Mouse (Mus musculus) neural tube, embryonic 14.5 days (tissue): ENCODE data around the gene Gm28048. TPM values are rescaled to one million over a fixed set of nuclear protein-coding genes. Genes with fewer than 3 reads are reported as not detected.
A peak's percentile ranks its signal among the peaks of the same experiment; 100 is the strongest.

ENCODE experiments used
- ATAC-seq: fragments of 200-750 bp; cut with Nextera tagmentation; 2 replicates; pipeline ENCODE4 v1.8.0; 2017; ENCODE audit warnings: low read depth, mild to moderate bottlenecking, moderate TSS enrichment, moderate library complexity
- H3K27ac ChIP-seq: fragments of 300-500 bp; sonication (generic); 2 replicates; pipeline ENCODE4 v1.5.1; 2014; ENCODE audit warnings: low read depth, mild to moderate bottlenecking, control low read depth, low read length, moderate library complexity, mixed read lengths
- H3K27me3 ChIP-seq: fragments of 300-500 bp; sonication (generic); 2 replicates; pipeline ENCODE4 v1.6.1; 2014; ENCODE audit warnings: low read length; ENCODE audit not compliant: control insufficient read depth, insufficient read depth
- H3K36me3 ChIP-seq: fragments of 300-500 bp; sonication (generic); 2 replicates; pipeline ENCODE4 v1.6.1; 2014; ENCODE audit warnings: low read length, mixed read lengths; ENCODE audit not compliant: control insufficient read depth, insufficient read depth
- H3K4me1 ChIP-seq: fragments of 300-500 bp; sonication (generic); 2 replicates; pipeline ENCODE4 v1.6.1; 2014; ENCODE audit warnings: low read length; ENCODE audit not compliant: control insufficient read depth, insufficient read depth
- H3K4me2 ChIP-seq: fragments of 300-500 bp; sonication (generic); 2 replicates; pipeline ENCODE4 v1.6.1; 2014; ENCODE audit warnings: mild to moderate bottlenecking, low read depth, low read length, control low read depth
- H3K4me3 ChIP-seq: fragments of 300-500 bp; sonication (generic); 2 replicates; pipeline ENCODE4 v1.5.1; 2014; ENCODE audit warnings: low read depth, low read length, control low read depth, mixed read lengths
- H3K9ac ChIP-seq: fragments of 300-500 bp; sonication (generic); replicated peaks from 2 replicates; pipeline ENCODE4 v1.6.1; 2014; ENCODE audit warnings: low read depth, mild to moderate bottlenecking, control low read depth, low read length, mixed read lengths
- H3K9me3 ChIP-seq: fragments of 300-500 bp; sonication (generic); 2 replicates; pipeline ENCODE4 v1.6.1; 2016; ENCODE audit warnings: low read length; ENCODE audit not compliant: control insufficient read depth
- WGBS: fragments of 180-500 bp; shearing (Covaris S2); extraction: QIAGEN DNeasy Blood & Tissue Kit; methylation state at CpG from one replicate; pipeline ENCODE4 v1.1.7; 2014; 5-methylcytosine and 5-hydroxymethylcytosine counted together
- polyA plus RNA-seq: library from polyadenylated mRNA; unstranded; fragments of >200 nt; fragmentation: Nextera tagmentation; extraction: Ambion mirVana; gene quantifications from 2 replicates; pipeline ENCODE4 v1.2.1, GENCODE M21; 2014

Gm28048 gene
- polyA plus RNA-seq, 1 experiment from 2014 or later, result 1.7 TPM

- Histone ChIP-seq H3K27ac (no peak overlapping the region), H3K4me3 (no peak overlapping the region), H3K36me3 (no peaks in the 10 kb centered on the region), H3K9ac (no peak overlapping the region), H3K27me3 (no peaks in the 10 kb centered on the region), H3K4me1 (peaks cover 2% of the 10 kb centered on the region), H3K4me2 (no peak overlapping the region), H3K9me3 (no peaks in the 10 kb centered on the region)
- no peak for ATAC-seq
- WGBS, result 71% methylated on average over 3 of the region's 3 CpGs
These were observed 101.3 kb downstream of the Gm28048 start for GRCm38 (mm10) chr11:22880383-22881172.

GRCm38 (mm10) chr11:22879645-22880044 lies 102.2 kb downstream of the Gm28048 start:
- 92% methylated on average over 4 of the region's 4 CpGs for WGBS
- Histone ChIP-seq H3K4me2 (no peak overlapping the region), H3K9ac (no peak overlapping the region), H3K4me1 (peaks cover 10% of the 10 kb centered on the region), H3K9me3 (no peaks in the 10 kb centered on the region), H3K36me3 (no peaks in the 10 kb centered on the region), H3K4me3 (no peak overlapping the region), H3K27ac (no peak overlapping the region), H3K27me3 (no peaks in the 10 kb centered on the region)
- no peak for ATAC-seq

GRCm38 (mm10) chr11:22876680-22877330 lies 105.1 kb downstream of the Gm28048 start:
- ATAC-seq, result no peak
- 92% methylated on average over 3 of the region's 3 CpGs for WGBS
- Histone ChIP-seq H3K9me3 (no peaks in the 10 kb centered on the region), H3K36me3 (no peaks in the 10 kb centered on the region), H3K9ac (no peak overlapping the region), H3K4me2 (no peak overlapping the region), H3K4me1 (peaks cover 10% of the 10 kb centered on the region), H3K27ac (no peak overlapping the region), H3K4me3 (no peak overlapping the region), H3K27me3 (no peaks in the 10 kb centered on the region)

- Histone ChIP-seq H3K27ac (peak overlapping the region; percentile 64), H3K9me3 (no peaks in the 10 kb centered on the region), H3K4me3 (no peak overlapping the region), H3K27me3 (no peaks in the 10 kb centered on the region), H3K9ac (no peak overlapping the region), H3K4me1 (peaks cover 10% of the 10 kb centered on the region), H3K36me3 (no peaks in the 10 kb centered on the region), H3K4me2 (no peak overlapping the region)
- ATAC-seq, result peak; percentile 76
- WGBS, result 47% methylated on average over 4 of the region's 4 CpGs
These were observed 106.6 kb downstream of the Gm28048 start for GRCm38 (mm10) chr11:22875279-22875678.

GRCm38 (mm10) chr11:22874747-22875146 lies 107.1 kb downstream of the Gm28048 start:
- H3K4me1 ChIP-seq, result peaks cover 10% of the 10 kb centered on the region
- H3K9ac ChIP-seq, result no peak overlapping the region
- no peaks in the 10 kb centered on the region for H3K9me3 ChIP-seq
- no peak overlapping the region for H3K4me2 ChIP-seq
- no peak overlapping the region for H3K4me3 ChIP-seq
- no peak overlapping the region for H3K27ac ChIP-seq
- no peaks in the 10 kb centered on the region for H3K27me3 ChIP-seq
- H3K36me3 ChIP-seq, result no peaks in the 10 kb centered on the region
- ATAC-seq, result peak; percentile 57; the same call in 1 of the 2 replicates
- WGBS, result 58% methylated on average over 6 of the region's 6 CpGs

GRCm38 (mm10) chr11:22873383-22873782 lies 108.5 kb downstream of the Gm28048 start:
- Histone ChIP-seq H3K27me3 (no peaks in the 10 kb centered on the region), H3K9me3 (no peaks in the 10 kb centered on the region), H3K4me3 (no peak overlapping the region), H3K27ac (no peak overlapping the region), H3K36me3 (no peaks in the 10 kb centered on the region), H3K9ac (no peak overlapping the region), H3K4me1 (peaks cover 10% of the 10 kb centered on the region), H3K4me2 (no peak overlapping the region)
- WGBS, result 64% methylated on average over 4 of the region's 4 CpGs
- no peak for ATAC-seq

GRCm38 (mm10) chr11:22872307-22872680 lies 109.6 kb downstream of the Gm28048 start:
- Histone ChIP-seq H3K4me2 (no peak overlapping the region), H3K4me3 (no peak overlapping the region), H3K9me3 (no peaks in the 10 kb centered on the region), H3K9ac (no peak overlapping the region), H3K36me3 (no peaks in the 10 kb centered on the region), H3K4me1 (peaks cover 10% of the 10 kb centered on the region), H3K27ac (no peak overlapping the region), H3K27me3 (no peaks in the 10 kb centered on the region)
- ATAC-seq, result no peak
- 57% methylated on average over 4 of the region's 4 CpGs for WGBS

- no peak overlapping the region for H3K4me2 ChIP-seq
- H3K27ac ChIP-seq, result no peak overlapping the region
- H3K36me3 ChIP-seq, result no peaks in the 10 kb centered on the region
- H3K27me3 ChIP-seq, result no peaks in the 10 kb centered on the region
- no peaks in the 10 kb centered on the region for H3K9me3 ChIP-seq
- peaks cover 10% of the 10 kb centered on the region for H3K4me1 ChIP-seq
- no peak overlapping the region for H3K9ac ChIP-seq
- 80% methylated on average over 7 of the region's 7 CpGs for WGBS
- ATAC-seq, result no peak
- no peak overlapping the region for H3K4me3 ChIP-seq
These were observed 110.1 kb downstream of the Gm28048 start for GRCm38 (mm10) chr11:22871628-22872306.

GRCm38 (mm10) chr11:22868582-22868981 lies 113.3 kb downstream of the Gm28048 start:
- no peaks in the 10 kb centered on the region for H3K4me1 ChIP-seq
- no peak overlapping the region for H3K4me2 ChIP-seq
- no peaks in the 10 kb centered on the region for H3K9me3 ChIP-seq
- no peaks in the 10 kb centered on the region for H3K27me3 ChIP-seq
- no peaks in the 10 kb centered on the region for H3K36me3 ChIP-seq
- 91% methylated on average over 8 of the region's 8 CpGs for WGBS
- no peak for ATAC-seq
- no peak overlapping the region for H3K9ac ChIP-seq
- no peak overlapping the region for H3K4me3 ChIP-seq
- no peak overlapping the region for H3K27ac ChIP-seq
